Mouse (Mus musculus): Measurements from ENCODE around the gene Tmcc2.

Tmcc2 gene

DNA sequence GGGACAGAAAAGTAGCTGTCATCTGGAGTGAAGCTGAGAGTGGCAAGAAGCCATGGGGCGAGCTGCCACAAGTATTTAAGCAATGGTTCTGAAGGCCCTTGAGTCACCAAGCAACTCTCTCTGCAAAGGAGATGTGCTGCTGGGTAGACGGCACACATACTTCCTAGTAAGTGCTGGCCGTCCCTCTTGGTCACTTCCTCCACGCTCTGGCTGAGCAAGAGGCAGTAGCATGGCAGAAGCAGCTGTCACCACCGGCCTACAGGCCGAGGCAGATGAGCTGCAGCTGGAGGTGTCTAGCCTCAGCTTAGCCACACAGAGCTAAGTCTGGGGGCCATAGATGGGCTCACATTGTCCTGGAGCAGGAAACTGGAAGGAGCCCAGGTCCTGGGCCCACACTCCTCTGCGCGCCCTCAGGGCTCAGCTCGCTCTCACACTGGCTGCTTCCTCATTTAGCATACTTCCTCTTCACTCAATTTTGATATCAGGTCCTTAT, 20.4 kb downstream of the Tmcc2 start:
- Histone ChIP-seq H3K36me3 (ENCODE audit: insufficient read depth, low read length) (no peaks in the 10 kb centered on the region), H3K4me3 (replicated peaks; ENCODE audit: low read length) (no peak overlapping the region), H3K4me1 (replicated peaks; ENCODE audit: low read depth, low read length) (peaks cover 76% of the 10 kb centered on the region), H3K9me3 (ENCODE audit: low read length) (no peaks in the 10 kb centered on the region), H3K27me3 (ENCODE audit: insufficient read depth, low read length) (no peaks in the 10 kb centered on the region)
- no peak for TF ChIP-seq POU5F1 (IDR thresholded peaks at IDR 0.05; ENCODE audit: borderline replicate concordance, low read length)
- no peak for TF ChIP-seq CTCF (conservative IDR thresholded peaks at IDR 0.05; ENCODE audit: low read length)
- no peak for TF ChIP-seq NANOG (IDR thresholded peaks at IDR 0.05; ENCODE audit: borderline replicate concordance, low read length)

DNA sequence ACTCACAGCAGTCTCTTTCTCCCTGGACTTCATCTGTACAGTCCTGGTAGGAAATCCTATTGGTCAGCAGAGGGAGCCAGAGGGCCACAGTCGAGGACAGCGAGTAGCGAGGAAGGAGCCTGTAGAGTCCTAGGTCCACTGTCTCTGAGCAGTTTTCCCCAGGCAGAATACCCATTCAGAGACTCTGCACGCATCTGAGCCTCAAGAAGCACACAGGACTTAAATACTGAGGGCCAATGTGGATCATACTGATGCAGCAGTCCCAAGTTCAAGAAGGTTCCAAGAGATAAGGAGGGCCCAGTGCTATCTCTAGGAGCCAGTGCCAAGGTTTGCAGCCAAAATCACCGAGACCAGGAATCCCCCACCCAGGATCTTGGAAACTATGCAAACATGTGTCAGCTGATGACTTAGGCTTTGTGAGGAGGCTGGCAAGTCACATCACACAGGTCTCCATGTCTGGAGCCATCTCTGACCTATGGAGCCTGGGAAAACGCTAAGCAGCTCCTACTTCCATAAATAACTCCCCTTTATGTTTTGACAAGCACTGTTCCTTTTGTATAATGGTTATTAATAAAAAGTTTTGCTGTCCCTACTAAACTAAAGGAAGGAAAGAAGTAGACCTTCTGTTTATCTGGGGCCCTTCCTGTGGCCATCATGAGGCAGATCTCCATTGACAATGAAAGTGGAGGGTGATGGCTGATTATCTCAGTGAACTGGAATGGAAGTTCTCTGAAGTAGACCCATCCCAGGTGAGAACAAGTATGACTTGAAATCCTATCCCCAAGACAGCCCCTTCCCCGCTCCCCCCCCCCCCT, 23.2 kb downstream of the Tmcc2 start:
- H3K4me3 ChIP-seq (replicated peaks; ENCODE audit: low read length), result no peak overlapping the region
- H3K36me3 ChIP-seq (ENCODE audit: insufficient read depth, low read length), result peaks cover 2% of the 10 kb centered on the region; the same call in 1 of the 2 replicates
- no peaks in the 10 kb centered on the region for H3K9me3 ChIP-seq (ENCODE audit: low read length)
- peaks cover 57% of the 10 kb centered on the region for H3K4me1 ChIP-seq (replicated peaks; ENCODE audit: low read depth, low read length)
- H3K27me3 ChIP-seq (ENCODE audit: insufficient read depth, low read length), result peaks cover 12% of the 10 kb centered on the region
- TF ChIP-seq POU5F1 (IDR thresholded peaks at IDR 0.05; ENCODE audit: borderline replicate concordance, low read length) (no peak), NANOG (IDR thresholded peaks at IDR 0.05; ENCODE audit: borderline replicate concordance, low read length) (no peak), CTCF (conservative IDR thresholded peaks at IDR 0.05; ENCODE audit: low read length) (peak; percentile 66)

DNA sequence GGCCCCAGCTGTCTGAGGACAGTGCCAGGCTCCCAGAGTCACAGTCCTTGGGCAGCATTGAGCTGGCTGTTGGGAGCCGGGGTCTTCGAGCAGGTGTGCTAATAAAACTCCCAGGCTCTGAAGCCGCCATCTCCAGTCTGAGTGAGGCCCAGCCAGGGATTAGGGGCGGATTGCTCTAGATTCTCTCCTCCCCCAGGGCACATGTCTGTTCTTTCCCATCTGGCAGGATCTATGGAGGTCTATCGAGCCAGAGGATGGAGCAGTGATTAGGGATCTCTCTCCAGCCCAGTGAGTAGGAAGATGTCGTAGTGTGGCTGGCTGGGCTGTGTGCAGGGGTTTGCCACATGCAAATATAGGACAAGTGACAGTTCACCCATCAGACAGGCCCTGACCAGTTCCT, 24.1 kb downstream of the Tmcc2 start:
- H3K4me3 ChIP-seq (replicated peaks; ENCODE audit: low read length), result no peak overlapping the region
- peaks cover 22% of the 10 kb centered on the region for H3K27me3 ChIP-seq (ENCODE audit: insufficient read depth, low read length)
- peaks cover 47% of the 10 kb centered on the region for H3K4me1 ChIP-seq (replicated peaks; ENCODE audit: low read depth, low read length)
- TF ChIP-seq CTCF (conservative IDR thresholded peaks at IDR 0.05; ENCODE audit: low read length) (no peak), NANOG (IDR thresholded peaks at IDR 0.05; ENCODE audit: borderline replicate concordance, low read length) (no peak), POU5F1 (IDR thresholded peaks at IDR 0.05; ENCODE audit: borderline replicate concordance, low read length) (no peak)
- peaks cover 3% of the 10 kb centered on the region; the same call in 1 of the 2 replicates for H3K36me3 ChIP-seq (ENCODE audit: insufficient read depth, low read length)
- no peaks in the 10 kb centered on the region for H3K9me3 ChIP-seq (ENCODE audit: low read length)

DNA sequence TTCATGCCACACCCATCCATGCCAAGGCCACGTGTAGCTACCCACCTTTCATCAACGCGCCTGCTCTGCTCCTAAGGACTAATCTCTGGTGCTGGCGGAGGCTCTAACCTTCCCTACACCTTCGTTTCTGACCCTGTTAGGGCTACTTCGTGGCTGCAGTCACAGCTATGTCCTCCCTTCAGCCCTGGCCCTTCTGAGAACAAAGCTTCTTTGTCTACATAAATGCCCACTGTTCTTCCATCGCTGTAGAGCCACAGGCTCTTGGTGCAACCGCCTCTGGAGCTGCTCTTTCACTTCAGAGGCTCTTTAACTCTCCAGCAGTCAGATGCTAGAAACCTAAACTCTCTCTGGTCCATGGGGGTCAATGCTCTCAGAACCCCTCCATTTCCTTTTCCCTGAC, 24.8 kb downstream of the Tmcc2 start:
- Histone ChIP-seq H3K4me3 (replicated peaks; ENCODE audit: low read length) (no peak overlapping the region; the same call in 1 of the 2 replicates), H3K4me1 (replicated peaks; ENCODE audit: low read depth, low read length) (peaks cover 40% of the 10 kb centered on the region), H3K36me3 (ENCODE audit: insufficient read depth, low read length) (peaks cover 3% of the 10 kb centered on the region; the same call in 1 of the 2 replicates), H3K9me3 (ENCODE audit: low read length) (no peaks in the 10 kb centered on the region), H3K27me3 (ENCODE audit: insufficient read depth, low read length) (peaks cover 29% of the 10 kb centered on the region)
- TF ChIP-seq CTCF (conservative IDR thresholded peaks at IDR 0.05; ENCODE audit: low read length) (no peak), POU5F1 (IDR thresholded peaks at IDR 0.05; ENCODE audit: borderline replicate concordance, low read length) (no peak), NANOG (IDR thresholded peaks at IDR 0.05; ENCODE audit: borderline replicate concordance, low read length) (no peak)

- TF ChIP-seq POU5F1 (IDR thresholded peaks at IDR 0.05; ENCODE audit: borderline replicate concordance, low read length) (no peak), CTCF (conservative IDR thresholded peaks at IDR 0.05; ENCODE audit: low read length) (no peak), NANOG (IDR thresholded peaks at IDR 0.05; ENCODE audit: borderline replicate concordance, low read length) (no peak)
- Histone ChIP-seq H3K4me1 (replicated peaks; ENCODE audit: low read depth, low read length) (peaks cover 39% of the 10 kb centered on the region), H3K27me3 (ENCODE audit: insufficient read depth, low read length) (peaks cover 35% of the 10 kb centered on the region), H3K4me3 (replicated peaks; ENCODE audit: low read length) (no peak overlapping the region), H3K36me3 (ENCODE audit: insufficient read depth, low read length) (peaks cover 3% of the 10 kb centered on the region; the same call in 1 of the 2 replicates), H3K9me3 (ENCODE audit: low read length) (no peaks in the 10 kb centered on the region)
Measured at GRCm38 (mm10) chr1:132365645-132366044, 25.4 kb downstream of the Tmcc2 start.

GRCm38 (mm10) chr1:132364896-132365557, 26.1 kb downstream of the Tmcc2 start:
- no peaks in the 10 kb centered on the region for H3K9me3 ChIP-seq (ENCODE audit: low read length)
- no peak overlapping the region for H3K4me3 ChIP-seq (replicated peaks; ENCODE audit: low read length)
- H3K36me3 ChIP-seq (ENCODE audit: insufficient read depth, low read length), result peaks cover 7% of the 10 kb centered on the region
- H3K27me3 ChIP-seq (ENCODE audit: insufficient read depth, low read length), result peaks cover 41% of the 10 kb centered on the region
- H3K4me1 ChIP-seq (replicated peaks; ENCODE audit: low read depth, low read length), result peaks cover 41% of the 10 kb centered on the region
- TF ChIP-seq NANOG (IDR thresholded peaks at IDR 0.05; ENCODE audit: borderline replicate concordance, low read length) (no peak), CTCF (conservative IDR thresholded peaks at IDR 0.05; ENCODE audit: low read length) (no peak), POU5F1 (IDR thresholded peaks at IDR 0.05; ENCODE audit: borderline replicate concordance, low read length) (no peak)

GRCm38 (mm10) chr1:132364388-132364787, 26.7 kb downstream of the Tmcc2 start:
- peaks cover 41% of the 10 kb centered on the region for H3K4me1 ChIP-seq (replicated peaks; ENCODE audit: low read depth, low read length)
- H3K4me3 ChIP-seq (replicated peaks; ENCODE audit: low read length), result no peak overlapping the region
- no peaks in the 10 kb centered on the region for H3K9me3 ChIP-seq (ENCODE audit: low read length)
- TF ChIP-seq POU5F1 (IDR thresholded peaks at IDR 0.05; ENCODE audit: borderline replicate concordance, low read length) (no peak), NANOG (IDR thresholded peaks at IDR 0.05; ENCODE audit: borderline replicate concordance, low read length) (no peak)
- peaks cover 47% of the 10 kb centered on the region for H3K27me3 ChIP-seq (ENCODE audit: insufficient read depth, low read length)
- H3K36me3 ChIP-seq (ENCODE audit: insufficient read depth, low read length), result peaks cover 10% of the 10 kb centered on the region

- Histone ChIP-seq H3K27me3 (ENCODE audit: insufficient read depth, low read length) (peaks cover 60% of the 10 kb centered on the region), H3K9me3 (ENCODE audit: low read length) (no peaks in the 10 kb centered on the region), H3K4me1 (replicated peaks; ENCODE audit: low read depth, low read length) (peaks cover 39% of the 10 kb centered on the region), H3K36me3 (ENCODE audit: insufficient read depth, low read length) (peaks cover 26% of the 10 kb centered on the region), H3K4me3 (replicated peaks; ENCODE audit: low read length) (no peak overlapping the region)
- TF ChIP-seq NANOG (IDR thresholded peaks at IDR 0.05; ENCODE audit: borderline replicate concordance, low read length) (no peak), CTCF (conservative IDR thresholded peaks at IDR 0.05; ENCODE audit: low read length) (no peak), POU5F1 (IDR thresholded peaks at IDR 0.05; ENCODE audit: borderline replicate concordance, low read length) (no peak)
Measured at GRCm38 (mm10) chr1:132361959-132362358, 29.1 kb downstream of the Tmcc2 start.

All from E14TG2a.4 (cell line).